Comparison of ENCODE assay signal across 23 mouse cellular contexts in the genomic region with DNA sequence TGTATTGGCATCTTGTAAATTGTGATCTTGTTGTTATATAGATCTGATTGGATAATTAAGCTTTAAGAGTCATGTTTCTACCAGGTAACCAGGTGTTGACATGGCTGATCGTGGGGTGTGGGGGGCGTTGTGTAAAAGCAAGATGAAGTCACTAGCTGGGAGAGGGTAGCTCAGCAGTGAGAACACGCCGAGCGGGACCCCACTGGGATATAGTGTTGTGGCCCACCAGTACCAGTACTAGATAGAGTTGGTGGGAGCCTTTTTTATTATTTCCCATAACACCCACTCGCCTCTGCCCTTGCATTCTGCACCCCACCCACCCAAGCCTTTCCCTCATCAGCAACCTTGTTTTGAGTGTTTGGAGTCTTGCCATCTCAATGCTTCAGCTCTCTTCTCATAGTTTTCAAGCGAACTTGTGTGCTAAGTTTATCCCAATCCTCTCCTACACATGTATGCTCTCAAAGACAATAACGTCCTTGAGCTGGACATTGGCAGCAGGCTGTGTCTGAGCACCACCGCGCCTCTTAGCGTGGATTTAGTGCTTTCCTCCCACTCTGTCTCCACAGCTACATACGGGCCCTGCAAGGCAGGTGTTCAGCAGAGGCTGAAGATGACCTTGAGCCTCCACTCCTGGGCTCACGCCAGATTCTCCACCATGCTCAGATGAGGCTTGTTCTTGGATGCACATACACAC.
"Had no signal": no experiment of that assay in that cellular context is flagged by ENCODE, and none has a peak within 500 bp of the region (broad histone marks: within the 10 kb centered on the region; RNA-seq: fewer than 3 reads in every experiment).

No protein-coding gene starts in this region.

- H3K27ac ChIP-seq: gastrocnemius, adult 2 months; heart, embryonic 10.5 days; hindbrain, embryonic 13.5 days; hindbrain, embryonic 15.5 days; hindbrain, postnatal 0 days; kidney, embryonic 15.5 days; kidney, postnatal 0 days; limb, embryonic 13.5 days; limb, embryonic 15.5 days had no signal

- H3K27me3 ChIP-seq: heart, embryonic 12.5 days; hindbrain, embryonic 13.5 days; hindbrain, embryonic 15.5 days; kidney, embryonic 15.5 days; limb, embryonic 13.5 days; limb, embryonic 15.5 days had no signal

- DNase-seq: gastrocnemius, adult 2 months; gastrocnemius, postnatal 10 days; gastrocnemius, postnatal 25 days; heart, adult 18-20 months; heart, postnatal 10 days; heart, postnatal 36 days; kidney, adult 11 months; kidney, adult 2 months; kidney, adult 9 months; kidney, postnatal 14 days; kidney, postnatal 36 days; layer of hippocampus, adult 9-11 months; layer of hippocampus, postnatal 36 days; left cerebral cortex, postnatal 4 days had no signal

- H3K4me3 ChIP-seq: gastrocnemius, adult 2 months; heart, embryonic 10.5 days; heart, embryonic 12.5 days; hindbrain, embryonic 13.5 days; hindbrain, embryonic 15.5 days; kidney, embryonic 15.5 days; limb, embryonic 13.5 days; limb, embryonic 15.5 days had no signal
